Mouse (Mus musculus) right cerebral cortex, postnatal 14 days (tissue): ENCODE data around the gene Npepps.

Source experiments
- DNase-seq: peaks from one replicate; pipeline ENCODE4 v3.0.0; 2022

The Npepps gene

GRCm38 (mm10) chr11:97184875-97185274, 95.6 kb downstream of the Npepps start:
- no peak for DNase-seq

GRCm38 (mm10) chr11:97182446-97182845, 98.0 kb downstream of the Npepps start:
- no peak for DNase-seq

- no peak for DNase-seq
These were observed 99.4 kb downstream of the Npepps start for GRCm38 (mm10) chr11:97181061-97181460.

- DNase-seq, result no peak
These were observed 102.2 kb downstream of the Npepps start for GRCm38 (mm10) chr11:97178198-97178597.

- peak; percentile 29 for DNase-seq
These were observed 103.6 kb downstream of the Npepps start for GRCm38 (mm10) chr11:97176851-97177250.

- peak; percentile 28 for DNase-seq
These were observed 104.9 kb downstream of the Npepps start for GRCm38 (mm10) chr11:97175499-97175898.

GRCm38 (mm10) chr11:97160341-97160740, 120.1 kb downstream of the Npepps start:
- no peak for DNase-seq

GRCm38 (mm10) chr11:97156999-97157398, 123.4 kb downstream of the Npepps start:
- DNase-seq, result no peak
